Mouse (Mus musculus): ENCODE measurements around the gene Gm21962.

Gm21962 gene

GRCm38 (mm10) chr3:137716573-137717157 is 45.3 kb downstream of the Gm21962 start:
- DNase-seq (ENCODE audit: low spot score): no peak
